Mouse (Mus musculus): ENCODE results near the gene Stk33. TPM values are rescaled to one million over a fixed set of nuclear protein-coding genes. Genes with fewer than 3 reads are reported as not detected.

The Stk33 gene
- polyA plus RNA-seq (2017; shearing (Covaris generic)): not detected

DNA sequence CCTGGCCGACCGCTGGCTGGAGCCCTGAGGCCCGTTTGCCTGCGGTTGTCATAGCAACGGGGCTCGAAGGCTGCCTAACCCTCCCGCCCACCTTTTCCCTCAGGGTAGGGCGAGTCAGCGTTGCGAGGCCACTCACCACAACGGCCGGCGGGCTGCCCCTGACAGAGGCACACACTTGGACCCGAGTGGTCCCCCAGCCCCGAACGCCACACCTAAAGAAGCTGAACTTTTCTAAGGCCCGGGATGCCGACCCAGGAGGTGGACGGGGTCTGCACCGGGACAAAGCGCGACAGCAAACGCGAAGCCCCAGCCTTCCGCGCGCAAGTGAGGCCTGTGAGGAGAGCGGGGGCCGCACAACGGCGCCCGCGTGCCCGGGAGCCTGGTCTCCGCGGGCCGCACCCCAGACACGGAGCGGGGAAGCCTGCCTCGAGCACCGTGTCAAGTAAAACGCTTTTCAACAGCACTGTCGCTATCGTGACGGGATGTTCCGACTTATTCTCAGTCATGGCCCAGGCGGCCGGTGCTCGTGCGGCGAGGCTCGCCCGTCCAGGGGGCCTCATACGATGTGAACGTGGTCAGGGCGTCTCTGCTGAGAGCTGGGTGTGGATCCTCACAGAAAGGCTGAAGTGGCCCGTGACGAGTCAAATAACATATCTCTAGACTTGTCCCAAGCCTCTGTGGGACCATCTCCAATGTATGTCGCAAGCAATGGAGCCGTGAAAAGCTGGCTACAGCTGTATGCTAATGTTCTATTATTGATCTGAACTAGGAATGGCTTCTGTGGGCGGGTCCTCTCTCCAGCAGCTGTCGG lies at the start of gene Stk33:
Stk33 (minus strand) TSS at position 301 of the 811 bp plus-strand sequence.

Other genes starting within 250 kb of the Stk33 start
- gene Trim66, start 69.1 kb upstream of the Stk33 start, polyA plus RNA-seq (2017; shearing (Covaris generic)): 0.19 TPM
- 135 TPM for gene Rpl27a, start 80.1 kb upstream of the Stk33 start, polyA plus RNA-seq (2017; shearing (Covaris generic))

Data from naive thymus-derived CD4-positive, alpha-beta T cell, adult 5 months (primary cell).